Mouse (Mus musculus) liver, adult (tissue): ENCODE results near the gene Cdh23.

Source experiments
- GATA4 ChIP-seq: IDR thresholded peaks from 2 replicates; pipeline ENCODE4 v1.6.1; 2014; ENCODE audit warnings: mild to moderate bottlenecking, low read length; ENCODE audit not compliant: insufficient replicate concordance

Gene Cdh23

GRCm38 (mm10) chr10:60442321-60442720 is 254.0 kb downstream of the Cdh23 start:
- TF ChIP-seq GATA4: no peak

- TF ChIP-seq GATA4: no peak
These were observed 263.6 kb downstream of the Cdh23 start for GRCm38 (mm10) chr10:60432679-60433078.

DNA sequence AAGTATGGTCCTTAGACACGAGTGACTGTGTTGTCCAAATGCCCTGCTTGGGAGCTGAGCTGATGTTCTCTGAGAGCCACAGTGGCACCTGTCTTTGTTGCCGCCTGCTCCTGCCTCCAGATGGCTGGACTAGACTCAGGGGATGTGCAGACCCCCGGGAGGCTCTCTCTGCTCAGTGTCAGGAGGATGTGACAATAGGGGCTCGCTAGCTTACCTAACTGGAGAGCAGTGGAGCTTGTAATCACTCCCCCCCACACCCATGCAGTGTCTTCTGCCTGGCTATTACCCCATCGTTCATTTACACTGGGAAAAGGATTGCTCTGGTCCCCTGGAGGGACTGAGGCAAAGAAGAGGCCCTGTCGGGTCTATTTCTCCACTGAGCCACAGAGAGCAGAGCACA is 265.7 kb downstream of the Cdh23 start:
- TF ChIP-seq GATA4: no peak

GRCm38 (mm10) chr10:60430001-60430400 is 266.3 kb downstream of the Cdh23 start:
- no peak for TF ChIP-seq GATA4

DNA sequence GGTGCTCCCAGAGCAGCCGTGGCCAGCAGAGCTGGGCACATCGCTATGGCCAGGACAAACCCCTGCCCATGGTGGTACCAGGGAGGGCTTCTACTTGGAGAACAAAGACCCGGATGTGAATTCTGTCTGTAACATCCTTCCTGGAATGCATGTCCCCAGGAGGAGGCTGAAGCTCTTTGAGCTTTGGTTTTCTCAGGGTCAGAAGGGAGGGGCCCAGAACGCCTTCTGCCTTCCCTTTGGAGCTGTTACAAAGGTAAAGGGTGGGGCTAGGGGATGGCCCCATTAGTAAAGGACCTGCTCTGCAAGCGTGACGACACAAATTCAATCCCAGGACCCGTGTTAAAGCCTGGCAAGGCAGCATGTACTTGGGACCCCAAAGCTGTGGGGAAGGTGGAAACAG is 273.5 kb downstream of the Cdh23 start:
- no peak for TF ChIP-seq GATA4

- no peak for TF ChIP-seq GATA4
These were observed 276.7 kb downstream of the Cdh23 start for GRCm38 (mm10) chr10:60419624-60420023.

GRCm38 (mm10) chr10:60418137-60418536 is 278.2 kb downstream of the Cdh23 start:
- TF ChIP-seq GATA4: no peak

GRCm38 (mm10) chr10:60417041-60417440 is 279.2 kb downstream of the Cdh23 start:
- no peak for TF ChIP-seq GATA4

- TF ChIP-seq GATA4: no peak
These were observed 282.5 kb downstream of the Cdh23 start for GRCm38 (mm10) chr10:60413756-60414155.

DNA sequence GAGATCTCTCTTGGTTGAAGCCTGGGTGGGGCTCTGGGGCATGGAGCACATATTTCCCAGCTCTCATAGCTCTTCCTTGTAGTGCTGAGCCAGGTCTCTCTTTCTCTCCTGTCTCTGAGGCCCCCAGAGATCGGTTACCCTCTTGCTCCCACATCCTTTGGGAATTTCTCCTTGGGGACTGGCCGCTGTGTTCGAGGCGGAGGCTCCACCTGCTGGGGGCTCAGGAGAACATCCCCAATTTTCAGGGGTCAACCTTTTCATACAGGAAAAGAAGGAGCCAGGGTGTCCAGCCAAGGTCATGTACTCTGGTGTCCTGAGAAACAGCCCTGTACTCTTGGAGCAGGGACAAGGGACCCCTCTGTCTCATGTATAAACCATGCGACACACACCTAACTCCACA is 284.5 kb downstream of the Cdh23 start:
- no peak for TF ChIP-seq GATA4

DNA sequence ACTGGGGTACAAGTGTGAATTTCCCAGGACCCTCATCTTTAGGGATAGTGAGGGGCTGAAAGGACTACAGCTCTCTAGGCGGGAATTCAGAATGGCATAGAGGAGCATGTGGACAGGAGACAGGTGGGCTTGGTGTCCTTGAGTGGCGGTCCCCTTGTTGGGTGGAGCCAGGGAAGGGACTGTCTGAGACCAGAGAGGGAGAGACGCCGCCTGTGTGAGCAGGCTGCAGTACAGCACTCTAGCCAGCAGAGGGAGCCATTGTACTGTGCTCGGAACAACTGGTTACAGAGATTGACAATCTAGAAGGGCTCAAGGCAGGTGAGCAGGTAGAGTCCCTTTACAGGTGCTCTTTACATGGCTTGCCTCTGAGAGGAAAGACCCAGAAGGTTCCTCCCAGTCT is 288.5 kb downstream of the Cdh23 start:
- TF ChIP-seq GATA4: no peak

- TF ChIP-seq GATA4: no peak
These were observed 290.7 kb downstream of the Cdh23 start for GRCm38 (mm10) chr10:60405460-60406177.

- no peak for TF ChIP-seq GATA4
These were observed 295.6 kb downstream of the Cdh23 start for GRCm38 (mm10) chr10:60400507-60401295.

- TF ChIP-seq GATA4: no peak
These were observed 296.8 kb downstream of the Cdh23 start, which contains the start of gene Gm17455 for GRCm38 (mm10) chr10:60399449-60399848. Gm17455 (plus strand) TSS chr10:60399726.

DNA sequence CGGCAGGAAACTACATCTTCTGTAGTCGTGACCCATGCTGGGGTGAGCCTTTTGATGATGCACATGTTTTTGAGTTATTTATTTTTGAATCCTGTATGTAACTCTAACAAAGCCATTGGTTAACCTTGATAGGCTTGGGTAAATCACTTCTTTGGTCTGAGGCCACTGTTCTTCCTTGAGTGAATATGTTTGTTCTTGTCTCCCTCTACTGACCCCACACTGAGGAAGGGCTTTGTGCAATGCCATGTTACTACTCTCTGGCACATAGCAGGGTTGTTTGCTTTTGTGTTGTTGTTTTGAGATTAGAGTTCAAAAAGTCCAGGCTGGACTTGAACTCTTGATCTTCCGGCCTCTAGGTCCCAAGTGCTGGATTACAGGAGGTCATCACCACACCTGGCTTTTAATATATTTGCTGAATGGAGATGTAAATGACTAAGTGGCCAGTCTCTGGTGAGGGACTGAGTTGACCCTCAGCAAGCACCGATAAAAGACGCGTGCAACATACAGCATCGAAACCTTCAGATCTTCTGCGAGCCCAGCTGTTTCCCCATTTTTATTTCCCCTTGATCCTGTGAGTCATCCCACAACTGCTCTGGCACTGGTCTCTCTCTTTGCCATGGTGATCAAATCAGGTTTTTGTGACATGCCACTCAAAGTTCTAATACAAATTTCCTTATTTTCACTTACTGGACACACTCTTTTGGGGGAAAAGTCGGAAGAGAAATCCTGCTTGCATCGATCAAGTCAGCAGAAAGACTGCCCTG is 298.1 kb downstream of the Cdh23 start:
- TF ChIP-seq GATA4: no peak

DNA sequence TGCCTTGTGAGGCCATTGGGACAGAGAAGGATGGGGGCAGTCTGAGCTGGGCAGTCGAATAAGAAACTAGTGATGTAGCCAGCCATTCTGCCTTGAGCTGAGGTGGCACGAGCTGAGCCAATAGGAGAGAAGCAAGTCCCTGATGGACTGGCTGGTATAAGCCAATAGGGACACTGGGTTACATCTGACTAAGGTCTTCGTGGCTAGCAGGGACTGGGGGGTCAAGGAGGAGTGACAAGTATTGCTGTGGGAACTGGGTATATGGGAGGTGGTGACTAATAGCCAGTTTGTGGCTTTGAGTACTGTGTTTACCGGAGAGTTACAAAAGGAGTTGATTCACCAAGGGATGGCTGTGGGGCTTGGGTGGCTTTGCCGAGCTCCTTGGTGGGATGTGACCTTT is 300.7 kb downstream of the Cdh23 start:
- TF ChIP-seq GATA4: no peak
